Comparison of ENCODE assay signal across 9 mouse cellular contexts in genomic region chr6:30694209-30694608, GRCm38 (mm10). TPM values are rescaled to one million over a fixed set of nuclear protein-coding genes. Genes with fewer than 3 reads are reported as not detected.
A peak's percentile ranks its signal among the peaks of the same experiment; 100 is the strongest.
DNase-seq lines count a peak whose midpoint lies in the region; ATAC-seq and TF ChIP-seq lines count a peak whose summit lies in the region.
"Had no signal": no experiment of that assay in that cellular context is flagged by ENCODE, and none has a peak within 500 bp of the region (broad histone marks: within the 10 kb centered on the region; RNA-seq: fewer than 3 reads in every experiment).

No protein-coding gene starts in this region.

- H3K4me3 ChIP-seq in lung, embryonic 14.5 days (ENCODE audit: low read depth, low read length) = peak overlapping the region; percentile 52
- no peak overlapping the region for H3K4me3 ChIP-seq in intestine, embryonic 14.5 days (ENCODE audit: low read depth, low read length)
- H3K4me3 ChIP-seq in midbrain, embryonic 16.5 days (ENCODE audit: low read depth, low read length) = peak overlapping the region; percentile 56

- ATAC-seq in lung, embryonic 14.5 days (ENCODE audit: insufficient read depth) = no peak
- ATAC-seq in intestine, embryonic 14.5 days (replicated peaks; ENCODE audit: low FRiP score, low TSS enrichment, low read depth) = no peak
- ATAC-seq in midbrain, embryonic 16.5 days = peak; percentile 44

- intact Hi-C loops in gastrocnemius, postnatal 36 days (cut with DNase I) = no loop called here

- H3K27ac ChIP-seq in lung, embryonic 14.5 days (ENCODE audit: low read depth) = no peak overlapping the region
- H3K27ac ChIP-seq in intestine, embryonic 14.5 days (ENCODE audit: low read depth) = peak overlapping the region; percentile 91; the same call in 1 of the 2 replicates
- peak overlapping the region; percentile 94 for H3K27ac ChIP-seq in midbrain, embryonic 16.5 days (ENCODE audit: low read length)

- H3K4me2 ChIP-seq in lung, embryonic 14.5 days = peak overlapping the region; percentile 69
- H3K4me2 ChIP-seq in intestine, embryonic 14.5 days (ENCODE audit: low read length) = peak overlapping the region; percentile 60
- H3K4me2 ChIP-seq in midbrain, embryonic 16.5 days (ENCODE audit: low read length) = peak overlapping the region; percentile 59

- 0 out of 2 replicates have a peak, but pooled peaks cover 4% of the 10 kb centered on the region for H3K4me1 ChIP-seq in lung, embryonic 14.5 days (ENCODE audit: insufficient read depth)
- H3K4me1 ChIP-seq in intestine, embryonic 14.5 days (replicated peaks; ENCODE audit: control insufficient read depth, insufficient read depth, low read length) = peaks cover 21% of the 10 kb centered on the region
- peaks cover 14% of the 10 kb centered on the region for H3K4me1 ChIP-seq in midbrain, embryonic 16.5 days (ENCODE audit: control insufficient read depth, insufficient read depth, low read length)

- DNase-seq in lung, embryonic 14.5 days = peak; percentile 46
- DNase-seq in lung, adult 18-20 months = no peak
- DNase-seq in cerebellum, postnatal 36 days = peak; percentile 7 to 24
- no peak for DNase-seq in intestine, embryonic 14.5 days (ENCODE audit: low spot score)
- DNase-seq in gastrocnemius, postnatal 36 days = no peak
- no peak for DNase-seq in embryo, embryonic 10 days (ENCODE audit: low spot score)
- no peak for DNase-seq in ovary, postnatal 14 days (ENCODE audit: low spot score)

- no peaks in the 10 kb centered on the region for H3K36me3 ChIP-seq in lung, embryonic 14.5 days (ENCODE audit: insufficient read depth)
- no peaks in the 10 kb centered on the region for H3K36me3 ChIP-seq in intestine, embryonic 14.5 days (ENCODE audit: control insufficient read depth, insufficient read depth, low read length)
- H3K36me3 ChIP-seq in midbrain, embryonic 16.5 days (ENCODE audit: control insufficient read depth, insufficient read depth, low read length) = no peaks in the 10 kb centered on the region

- no peaks in the 10 kb centered on the region for H3K27me3 ChIP-seq in lung, embryonic 14.5 days (ENCODE audit: insufficient read depth, low read length)
- no peaks in the 10 kb centered on the region for H3K27me3 ChIP-seq in intestine, embryonic 14.5 days (replicated peaks; ENCODE audit: control insufficient read depth, insufficient read depth, low read length)
- H3K27me3 ChIP-seq in midbrain, embryonic 16.5 days (ENCODE audit: control insufficient read depth, insufficient read depth, low read depth, low read length) = no peaks in the 10 kb centered on the region

- no peaks in the 10 kb centered on the region for H3K9me3 ChIP-seq in lung, embryonic 14.5 days (ENCODE audit: low read depth, low read length)
- H3K9me3 ChIP-seq in intestine, embryonic 14.5 days (ENCODE audit: control insufficient read depth, low read length) = no peaks in the 10 kb centered on the region
- H3K9me3 ChIP-seq in midbrain, embryonic 16.5 days (replicated peaks; ENCODE audit: control insufficient read depth, low read length, poor library complexity, severe bottlenecking) = no peaks in the 10 kb centered on the region

- H3K9ac ChIP-seq in lung, embryonic 14.5 days = peak overlapping the region; percentile 17; the same call in 1 of the 2 replicates
- H3K9ac ChIP-seq in intestine, embryonic 14.5 days (ENCODE audit: low read length) = peak overlapping the region; percentile 27; the same call in 1 of the 2 replicates
- peak overlapping the region; percentile 52; the same call in 1 of the 2 replicates for H3K9ac ChIP-seq in midbrain, embryonic 16.5 days (ENCODE audit: low read depth, low read length)

- WGBS in lung, embryonic 14.5 days = 44% methylated on average over 6 of the region's 6 CpGs
- WGBS in intestine, embryonic 14.5 days = 42% methylated on average over 6 of the region's 6 CpGs
- WGBS in midbrain, embryonic 16.5 days = 17% methylated on average over 6 of the region's 6 CpGs

- no peak for TF ChIP-seq CTCF in lung, embryonic 14.5 days (IDR thresholded peaks at IDR 0.05; ENCODE audit: low read depth)

RNA-seq across cellular contexts. Expression of gene Cep41, which starts 0.7 kb away (rescaled TPM):
- polyA plus RNA-seq in lung, embryonic 14.5 days (2014; fragmentation: Nextera tagmentation; extraction: Ambion mirVana) = 11.6 and 12.8 TPM in 2 replicates
- 10.0 and 10.3 TPM in 2 replicates for polyA plus RNA-seq in intestine, embryonic 14.5 days (2014; fragmentation: Nextera tagmentation; extraction: Ambion mirVana)
- polyA plus RNA-seq in midbrain, embryonic 16.5 days (2015; fragmentation: Nextera tagmentation; extraction: Ambion mirVana) = 13.2 and 17.1 TPM in 2 replicates
- total RNA-seq in gastrocnemius, postnatal 36 days (2021) = under 1 TPM; 0.47 to 0.79 TPM

RNA-seq across cellular contexts. Expression of gene Mest, which starts 29.1 kb away (rescaled TPM):
- polyA plus RNA-seq in lung, embryonic 14.5 days (2014; fragmentation: Nextera tagmentation; extraction: Ambion mirVana) = 1,596 and 1,677 TPM in 2 replicates
- polyA plus RNA-seq in intestine, embryonic 14.5 days (2014; fragmentation: Nextera tagmentation; extraction: Ambion mirVana) = 962 and 973 TPM in 2 replicates
- 268 and 368 TPM in 2 replicates for polyA plus RNA-seq in midbrain, embryonic 16.5 days (2015; fragmentation: Nextera tagmentation; extraction: Ambion mirVana)
- total RNA-seq in gastrocnemius, postnatal 36 days (2021) = 1 to 10 TPM; 5.2 to 8.3 TPM

RNA-seq across cellular contexts. Expression of gene Cpa1, which starts 55.2 kb away (rescaled TPM):
- 1.9 and 3.0 TPM in 2 replicates for polyA plus RNA-seq in lung, embryonic 14.5 days (2014; fragmentation: Nextera tagmentation; extraction: Ambion mirVana)
- 2.6 and 167 TPM in 2 replicates for polyA plus RNA-seq in intestine, embryonic 14.5 days (2014; fragmentation: Nextera tagmentation; extraction: Ambion mirVana)
- polyA plus RNA-seq in midbrain, embryonic 16.5 days (2015; fragmentation: Nextera tagmentation; extraction: Ambion mirVana) = 0.90 and 0.91 TPM in 2 replicates
- not detected for total RNA-seq in gastrocnemius, postnatal 36 days (2021)
- total RNA-seq: neutrophil, adult 5-6 weeks had no signal

Comparison
In these comparisons a context has a peak if more than half of its experiments do, and no peak if none do; other contexts are left out.
1. DNase-seq: peak in lung, embryonic 14.5 days (single experiment) and cerebellum, postnatal 36 days (2 of 2); none in lung, adult 18-20 months (0 of 2), intestine, embryonic 14.5 days (single experiment), gastrocnemius, postnatal 36 days (0 of 2), embryo, embryonic 10 days (single experiment) and ovary, postnatal 14 days (single experiment).
2. Peak in every context shown above with its lines, with median percentiles within 50 percentile points of each other: H3K4me2 ChIP-seq and H3K9ac ChIP-seq.